Mouse (Mus musculus) Patski (cell line): ENCODE data around the gene Pdgfc. TPM values are rescaled to one million over a fixed set of nuclear protein-coding genes. Genes with fewer than 3 reads are reported as not detected.

Experiments
- ATAC-seq: fragments of 100-300 bp; one replicate; pipeline ENCODE4 v1.8.0; 2021
- CTCF ChIA-PET: fragments of 350-600 bp; sonication (Branson Sonifier 250); formaldehyde crosslinking; loops from one replicate; lab custom pipeline; 2022; ENCODE audit warnings: inconsistent platforms; lab: Charles Lee
- POLR2A ChIA-PET: fragments of 350-600 bp; sonication (Branson Sonifier 250); formaldehyde crosslinking; loops from one replicate; lab custom pipeline; 2022; ENCODE audit warnings: antibody characterized with exemption, inconsistent platforms; lab: Charles Lee
- DNase-seq: peaks from one replicate; pipeline ENCODE4 v3.0.0-alpha.2; 2011; ENCODE audit warnings: low read depth, low spot score
- H3K27me3 ChIP-seq: fragments of 371-371 bp; one replicate; pipeline ENCODE4 v1.5.1; 2021
- CTCF ChIP-seq: fragments of 100-300 bp; IDR thresholded peaks from one replicate; pipeline ENCODE4 v1.5.1; 2021
- in situ Hi-C: fragments of 300-500 bp; cut with MboI; formaldehyde crosslinking; loops from 3 replicates; pipeline ENCODE4 v1.11.1; 2018; ENCODE audit warnings: low pct_unique_long_range_greater_than_20kb, mixed read lengths
- polyA plus RNA-seq: library from polyadenylated mRNA; unstranded; gene quantifications from one replicate; pipeline ENCODE4 v1.2.3, GENCODE M21; 2021

The Pdgfc gene
- polyA plus RNA-seq, 1 experiment from 2014 or later: 34.7 TPM

- TF ChIP-seq CTCF: no peak
- in situ Hi-C loops: loop anchor here (5.0 kb wide), 4 partner anchors 328 to 888 kb away; no protein-coding TSS in a partner anchor
- POLR2A ChIA-PET: interaction anchor here (1.1 kb wide), 1 partner anchor 20 kb away, joined by 4 read pairs; no protein-coding TSS in a partner anchor
- peak; percentile 70 for ATAC-seq
- CTCF ChIA-PET: interaction anchor here (0.6 to 7.5 kb wide), 27 partner anchors 9 to 746 kb away, joined by 3 to 69 read pairs (median 3); no protein-coding TSS in a partner anchor
- peak; percentile 85 for DNase-seq
- H3K27me3 ChIP-seq: no peaks in the 10 kb centered on the region
These were observed 3.0 kb downstream of the Pdgfc start for GRCm38 (mm10) chr3:81039131-81039653.

DNA sequence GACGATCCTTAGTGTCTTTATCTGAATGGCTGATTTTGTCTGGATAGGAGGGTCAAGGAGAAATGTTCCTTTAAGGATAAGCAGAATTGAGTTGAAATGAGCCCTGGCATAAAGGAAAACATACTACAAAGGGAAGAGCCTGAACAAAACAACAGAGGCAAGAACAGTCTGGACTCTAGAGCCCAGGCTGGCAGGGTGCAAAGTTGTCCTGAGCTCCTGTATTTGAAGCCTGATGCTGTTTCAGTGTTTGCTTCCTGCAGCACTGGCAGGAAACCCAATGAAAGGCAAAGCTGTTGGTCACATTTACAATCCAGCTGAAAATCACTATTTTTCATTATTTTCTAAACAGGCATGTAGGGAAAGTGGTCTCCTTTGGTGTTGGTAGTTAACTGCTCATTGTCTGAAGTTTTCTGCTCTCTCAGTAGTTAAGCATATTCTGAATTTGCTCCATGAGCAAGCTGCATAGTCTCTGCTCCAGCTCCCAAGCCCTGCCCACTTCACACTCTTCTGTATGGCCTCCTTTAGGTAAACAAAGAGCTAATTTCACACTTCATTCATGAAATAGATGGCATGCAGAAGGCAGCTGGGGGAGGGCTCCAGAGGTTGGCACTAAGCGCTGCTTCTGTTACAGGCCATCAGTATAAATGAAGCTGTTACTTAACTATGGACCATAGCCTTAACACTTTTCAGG lies 8.6 kb downstream of the Pdgfc start:
- ATAC-seq (no peak), DNase-seq (no peak)
- H3K27me3 ChIP-seq: no peaks in the 10 kb centered on the region
- TF ChIP-seq CTCF: no peak
- CTCF ChIA-PET: interaction anchor here (1.5 to 2.0 kb wide), 2 partner anchors 86 to 438 kb away, joined by 5 to 6 read pairs; no protein-coding TSS in a partner anchor
- in situ Hi-C loops: no loop called here
- POLR2A ChIA-PET: no interaction called here

DNA sequence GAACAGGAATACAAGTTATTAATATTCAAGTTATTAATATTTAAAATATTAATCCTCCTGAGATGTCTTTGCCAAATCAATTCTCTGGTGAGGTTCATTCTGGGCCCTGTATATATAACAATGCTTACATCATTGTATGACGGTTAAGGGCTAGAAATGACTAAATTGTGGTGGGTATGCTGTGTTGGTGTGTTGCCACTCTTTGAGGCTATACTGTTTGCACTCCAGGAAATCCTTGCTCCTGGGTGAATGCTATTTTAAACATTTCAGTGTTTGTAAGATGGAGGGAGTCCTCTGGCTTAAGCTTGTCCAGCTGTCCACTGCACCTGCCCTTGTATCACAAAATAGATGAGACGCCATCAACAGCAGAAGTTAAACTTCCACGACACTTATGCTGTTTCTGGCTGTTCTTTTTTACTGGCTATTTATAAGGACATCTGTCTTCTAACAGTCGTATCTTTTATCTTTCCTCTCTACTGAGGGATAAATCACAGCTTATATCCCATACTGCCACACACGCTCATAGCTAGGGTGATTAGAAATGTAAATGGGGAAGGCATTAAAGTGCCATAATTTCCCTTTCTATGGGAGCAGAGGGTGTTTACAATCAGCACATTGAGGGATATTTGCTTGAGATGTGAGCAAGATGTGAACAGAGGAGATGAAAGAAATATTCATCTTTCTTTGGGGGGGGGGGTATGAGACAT lies 9.3 kb downstream of the Pdgfc start:
- ChIA-PET CTCF (interaction anchor here (1.5 kb wide), 1 partner anchor 437 kb away, joined by 5 read pairs; no protein-coding TSS in a partner anchor), POLR2A (no interaction called here)
- ATAC-seq (no peak), DNase-seq (no peak)
- in situ Hi-C loops: no loop called here
- no peak for TF ChIP-seq CTCF
- no peaks in the 10 kb centered on the region for H3K27me3 ChIP-seq

DNA sequence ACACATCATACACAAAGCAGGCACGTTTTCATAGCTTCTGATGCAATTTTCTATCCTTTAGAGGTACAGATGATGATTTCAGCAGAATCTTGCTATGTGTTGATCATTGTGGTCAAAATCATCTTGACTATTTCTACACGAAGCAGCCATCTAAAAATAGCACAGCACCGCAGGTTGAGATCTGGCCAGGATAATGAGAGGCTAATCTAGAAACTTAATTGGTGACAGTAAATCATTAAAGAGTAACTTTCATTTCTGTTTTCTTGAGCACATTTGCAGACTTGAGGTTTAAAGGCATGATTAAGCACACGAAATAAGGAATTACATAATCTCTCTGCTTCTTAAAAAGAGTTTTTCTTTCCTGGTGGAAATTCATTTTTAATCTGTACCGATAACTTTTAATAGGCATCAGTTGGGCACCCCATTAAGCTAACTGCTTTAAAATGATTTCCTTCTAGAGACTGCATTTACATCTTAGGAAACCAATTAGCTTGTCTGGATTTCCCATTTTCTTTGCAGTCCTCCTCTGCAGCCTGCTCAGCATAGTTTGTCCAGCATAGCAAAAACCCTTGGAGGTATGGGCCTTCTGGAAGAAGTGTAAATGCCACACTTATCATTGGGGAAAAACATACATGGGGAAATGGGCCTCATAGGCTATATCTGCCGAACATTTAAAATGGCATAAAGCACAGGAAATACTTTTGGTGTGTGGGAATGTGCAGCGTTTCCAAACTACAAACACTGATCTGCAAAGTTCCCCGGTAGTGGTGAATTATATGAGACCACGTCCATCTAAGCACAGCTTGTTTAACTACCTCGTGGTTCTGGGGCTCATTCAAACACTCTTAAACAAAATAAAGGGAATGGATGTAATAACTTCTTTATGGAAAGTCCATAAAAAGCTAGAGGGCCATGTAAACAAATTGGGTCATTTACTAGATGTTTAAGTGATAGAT lies 10.7 kb downstream of the Pdgfc start:
- ChIA-PET POLR2A (no interaction called here), CTCF (interaction anchor here (1.4 kb wide), 1 partner anchor 15 kb away, joined by 3 read pairs; no protein-coding TSS in a partner anchor)
- in situ Hi-C loops: no loop called here
- ATAC-seq (peak; percentile 58), DNase-seq (peak; percentile 79)
- no peak for TF ChIP-seq CTCF
- H3K27me3 ChIP-seq: no peaks in the 10 kb centered on the region

DNA sequence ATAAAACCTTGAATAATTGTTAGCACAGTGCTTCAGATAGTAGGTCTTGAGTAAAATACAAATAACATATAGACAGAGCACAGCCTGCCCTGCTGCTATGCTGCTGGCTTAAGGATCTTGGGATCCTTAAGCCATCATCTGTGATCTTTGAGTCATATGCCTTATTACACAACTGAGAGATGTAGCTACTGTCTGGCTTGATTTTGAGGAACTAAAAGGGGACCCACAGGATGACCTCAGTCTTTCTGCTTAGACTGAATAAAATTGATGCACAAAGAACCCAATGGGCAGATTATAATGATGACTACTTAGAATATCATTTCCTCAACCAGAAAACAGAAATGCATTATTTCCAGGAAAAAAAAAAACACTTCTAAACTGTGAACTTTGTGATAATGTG lies 15.3 kb downstream of the Pdgfc start:
- no peak for DNase-seq
- ChIA-PET POLR2A (interaction anchor here (0.5 to 0.7 kb wide), 2 partner anchors 77 to 96 kb away, joined by 3 to 5 read pairs; no protein-coding TSS in a partner anchor), CTCF (interaction anchor here (1.0 to 1.7 kb wide), 4 partner anchors 11 to 113 kb away, joined by 3 to 7 read pairs (median 4); no protein-coding TSS in a partner anchor)
- TF ChIP-seq CTCF: no peak
- ATAC-seq: no peak
- in situ Hi-C loops: no loop called here
- no peaks in the 10 kb centered on the region for H3K27me3 ChIP-seq

DNA sequence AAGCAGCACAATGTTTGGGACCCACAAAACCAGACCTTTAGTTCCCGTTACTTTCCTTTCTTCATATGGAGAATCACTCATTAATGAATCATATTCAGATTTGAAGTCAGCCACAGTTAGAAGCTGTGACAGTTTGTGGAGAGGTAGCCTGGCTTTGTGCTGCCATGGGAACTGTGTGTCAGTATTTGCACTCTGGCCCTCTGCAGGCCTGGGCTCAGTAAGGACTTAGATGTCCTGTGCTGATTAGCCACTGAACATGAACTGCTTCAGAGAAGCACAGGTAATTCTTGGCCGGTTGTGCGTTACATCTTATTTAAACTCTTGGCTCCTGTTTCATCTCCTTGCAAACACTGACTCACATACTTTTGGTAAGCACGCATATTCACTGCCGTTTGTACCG lies 16.2 kb downstream of the Pdgfc start:
- in situ Hi-C loops: no loop called here
- no peaks in the 10 kb centered on the region for H3K27me3 ChIP-seq
- TF ChIP-seq CTCF: peak; percentile 4
- DNase-seq (no peak), ATAC-seq (peak; percentile 44)
- CTCF ChIA-PET: interaction anchor here (1.8 kb wide), 1 partner anchor 44 kb away, joined by 3 read pairs; no protein-coding TSS in a partner anchor
- POLR2A ChIA-PET: no interaction called here

DNA sequence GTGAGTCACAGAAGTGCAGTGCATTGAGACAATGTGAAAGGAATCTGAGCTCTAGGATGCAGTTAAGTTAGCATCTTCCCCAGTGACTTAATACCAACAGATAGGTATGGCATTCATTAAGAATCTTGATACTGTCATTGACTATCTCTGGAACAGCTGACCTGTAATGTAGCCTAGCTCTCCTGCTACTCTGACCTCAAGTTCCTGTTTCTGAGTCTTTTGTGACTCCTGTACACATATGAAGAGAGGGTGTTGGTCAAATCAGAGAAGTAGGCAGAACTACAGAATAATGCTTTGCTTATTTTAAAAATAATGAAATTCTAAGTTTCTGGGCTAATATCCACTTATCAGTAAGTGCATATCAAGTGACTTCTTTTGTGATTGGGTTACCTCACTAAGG lies 17.9 kb downstream of the Pdgfc start:
- in situ Hi-C loops: no loop called here
- ATAC-seq: no peak
- POLR2A ChIA-PET: no interaction called here
- H3K27me3 ChIP-seq: no peaks in the 10 kb centered on the region
- TF ChIP-seq CTCF: no peak
- CTCF ChIA-PET: interaction anchor here (0.9 to 1.8 kb wide), 3 partner anchors 28 to 49 kb away, joined by 3 read pairs; no protein-coding TSS in a partner anchor
- no peak for DNase-seq

DNA sequence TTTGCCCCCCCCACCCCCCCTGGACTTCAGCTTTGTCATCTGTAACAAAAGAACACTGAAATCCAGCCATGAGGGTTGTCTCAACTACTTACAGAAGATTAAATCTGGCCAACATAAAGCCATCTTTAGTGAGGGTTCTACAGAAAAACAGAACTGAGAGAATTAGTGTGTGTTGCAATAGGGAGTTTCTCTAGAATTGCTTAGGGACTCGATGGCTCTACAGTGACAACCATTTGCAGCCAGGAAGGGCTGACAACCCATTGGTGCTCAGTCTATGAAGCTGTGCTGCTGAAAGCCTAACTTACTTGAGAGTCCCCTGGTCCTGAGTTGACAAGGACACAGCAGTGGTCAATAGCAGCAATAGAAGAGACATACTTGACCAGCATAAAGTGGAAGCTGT lies 21.5 kb downstream of the Pdgfc start:
- in situ Hi-C loops: no loop called here
- ChIA-PET POLR2A (no interaction called here), CTCF (no interaction called here)
- H3K27me3 ChIP-seq: no peaks in the 10 kb centered on the region
- no peak for TF ChIP-seq CTCF
- no peak for DNase-seq
- no peak for ATAC-seq

GRCm38 (mm10) chr3:81058527-81059031 lies 22.4 kb downstream of the Pdgfc start:
- peak; percentile 88 for DNase-seq
- CTCF ChIA-PET: interaction anchor here (1.3 kb wide), 1 partner anchor 17 kb away, joined by 3 read pairs; no protein-coding TSS in a partner anchor
- TF ChIP-seq CTCF: no peak
- in situ Hi-C loops: no loop called here
- ATAC-seq: peak; percentile 99
- no peaks in the 10 kb centered on the region for H3K27me3 ChIP-seq
- POLR2A ChIA-PET: interaction anchor here (0.7 kb wide), 1 partner anchor 85 kb away, joined by 3 read pairs; no protein-coding TSS in a partner anchor
